Mouse (Mus musculus): ENCODE results near the gene Nsun3.

Gene Nsun3

DNA sequence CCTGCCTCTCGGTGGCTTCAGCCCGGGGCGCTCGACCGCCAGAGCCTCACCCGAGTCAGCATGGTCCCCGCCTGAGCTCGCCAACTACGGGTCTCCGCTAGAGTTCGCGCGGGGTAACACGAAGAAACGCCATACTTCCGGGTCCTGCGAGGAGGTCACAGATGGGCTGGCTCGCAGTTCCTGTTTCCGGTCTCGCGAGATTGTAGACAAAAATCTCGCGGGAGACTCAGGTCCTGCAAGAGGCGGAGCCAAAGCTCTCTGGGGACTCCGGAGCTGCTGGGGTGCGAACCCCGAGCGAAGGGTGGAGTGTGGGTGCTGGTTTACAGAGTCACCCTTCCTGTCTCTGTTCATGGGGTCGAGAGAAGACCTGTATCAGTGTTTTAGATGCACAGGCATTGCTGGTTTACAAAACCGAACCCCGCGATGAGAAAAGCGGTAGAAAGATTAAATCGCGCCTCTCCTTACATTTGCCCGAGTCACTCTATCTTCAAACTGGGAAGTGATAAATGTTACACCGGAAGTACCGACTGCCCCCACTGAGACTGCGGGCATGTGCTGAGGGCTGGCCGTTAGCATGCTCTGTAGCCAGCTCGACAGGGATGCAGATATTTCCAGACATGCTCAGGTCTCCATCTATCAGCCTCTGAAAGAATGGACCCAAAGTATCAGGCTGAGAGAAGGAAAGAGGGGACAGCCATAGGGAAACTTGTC, at the start of gene Nsun3:
Gene Nsun3, minus strand, starts transcription at position 198 of the 711 bp plus-strand sequence.
- peak; percentile 98 for DNase-seq (ENCODE audit: low read depth, low spot score)

DNA sequence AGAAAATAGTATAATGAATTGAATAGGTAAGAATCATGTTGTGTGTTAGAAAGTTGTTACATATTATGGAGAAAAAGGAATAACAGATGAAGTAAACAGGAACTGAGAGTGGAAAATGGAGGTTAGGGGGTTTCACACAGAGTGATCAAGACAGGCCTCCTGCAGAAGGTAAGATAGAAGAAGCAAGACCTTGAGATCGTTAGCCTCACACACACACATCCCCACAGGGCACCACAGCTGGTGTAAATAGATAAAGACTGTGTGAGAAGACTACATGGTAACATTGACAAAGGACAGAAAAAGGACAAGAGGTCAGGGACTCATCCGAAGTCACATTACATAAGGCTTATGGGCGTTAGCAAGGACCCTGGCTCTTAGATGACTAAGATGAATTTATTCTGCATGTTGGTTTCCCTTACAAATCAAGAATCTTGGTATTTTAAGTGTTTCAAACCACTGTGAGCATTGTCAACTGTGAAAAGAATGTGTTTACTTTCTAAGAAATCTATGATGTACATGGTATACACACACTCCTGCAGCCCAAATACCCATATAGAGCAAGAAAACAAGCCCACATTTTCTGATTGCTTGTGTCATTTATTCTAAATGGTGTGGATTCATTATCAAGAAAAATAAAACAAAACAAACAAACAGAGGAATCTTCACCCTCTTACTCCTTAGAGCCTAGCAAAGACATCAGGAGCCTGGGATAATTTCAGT, 47.6 kb upstream of the Nsun3 start:
- no peak for DNase-seq (ENCODE audit: low read depth, low spot score)

DNA sequence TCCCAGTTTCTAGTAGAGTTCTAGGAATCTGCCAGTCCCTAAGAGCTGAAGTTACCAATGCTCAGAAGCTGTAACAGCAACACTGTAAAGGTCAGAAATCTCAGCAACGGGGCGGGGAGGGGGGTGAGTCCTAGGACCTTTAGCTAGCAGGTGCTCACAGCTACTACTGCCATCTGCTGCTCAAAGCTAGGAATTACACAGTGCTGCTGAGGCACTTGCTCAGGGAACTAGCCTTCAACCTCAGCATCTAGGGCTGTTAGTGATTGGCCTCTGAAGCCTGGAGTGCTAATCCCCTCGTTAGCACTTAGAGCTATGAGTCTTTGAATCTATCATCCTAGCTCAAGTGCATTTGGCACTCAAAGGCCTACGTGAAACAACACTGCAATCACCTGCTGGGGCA, 45.9 kb upstream of the Nsun3 start:
- peak; percentile 59 for DNase-seq (ENCODE audit: low read depth, low spot score)

DNA sequence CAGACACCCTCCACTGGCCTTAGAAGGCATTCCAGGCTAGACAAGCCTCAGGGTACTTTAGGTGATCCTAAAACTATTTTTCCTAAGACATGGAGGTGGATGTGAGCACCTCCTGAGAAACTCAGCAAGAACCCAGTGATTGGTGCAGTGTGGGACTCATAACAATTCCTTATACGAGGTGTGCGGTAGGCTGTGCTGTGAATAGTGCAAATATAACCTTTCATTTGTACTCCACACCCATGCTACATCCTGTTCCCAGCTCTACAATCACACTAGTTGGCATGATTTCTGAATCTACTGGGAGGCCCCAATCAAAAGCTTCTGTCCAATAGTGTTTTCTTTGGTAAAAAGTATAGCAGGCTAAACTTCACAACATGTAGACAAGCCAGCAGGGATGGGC, 45.4 kb upstream of the Nsun3 start:
- DNase-seq (ENCODE audit: low read depth, low spot score) = no peak

DNA sequence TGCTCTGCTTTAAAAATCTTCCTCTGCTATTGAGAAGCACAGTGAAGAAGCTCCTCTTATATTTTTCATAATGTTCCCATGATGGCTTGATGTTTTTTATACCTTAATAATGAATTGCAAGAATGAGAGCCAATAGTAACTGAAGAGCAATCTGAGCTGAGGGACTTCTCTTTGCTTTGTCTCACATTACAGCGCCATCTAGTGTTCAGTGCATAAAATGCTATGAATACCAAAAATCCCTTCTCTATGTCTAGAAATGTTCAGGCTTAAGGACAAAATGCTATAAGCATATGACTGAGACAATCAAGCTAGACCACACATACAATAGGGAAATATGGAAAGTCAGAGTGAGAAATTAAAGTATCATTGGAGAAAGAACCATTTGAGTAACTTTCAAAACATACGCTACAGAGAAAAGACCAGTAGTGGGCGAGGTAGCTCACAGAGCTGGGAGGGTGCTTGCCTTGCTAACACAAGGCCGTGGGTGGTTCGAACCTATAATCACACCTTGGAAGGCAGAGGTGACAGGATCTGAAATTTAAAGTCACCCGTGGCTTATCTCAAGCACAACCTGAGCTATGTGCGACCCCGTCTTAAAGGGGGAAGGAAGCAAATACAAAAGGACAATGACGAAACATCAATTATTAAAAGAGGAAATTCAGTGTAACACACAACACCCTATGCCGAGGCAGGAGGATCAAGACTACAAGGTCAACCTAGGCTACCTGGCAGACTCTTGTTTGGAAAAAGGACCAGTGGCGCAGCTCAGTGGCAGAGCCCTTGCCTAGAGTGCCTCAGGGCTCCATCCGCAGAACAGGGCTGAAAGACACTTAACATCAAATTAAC, 39.8 kb upstream of the Nsun3 start:
- DNase-seq (ENCODE audit: low read depth, low spot score) = peak; percentile 55

DNA sequence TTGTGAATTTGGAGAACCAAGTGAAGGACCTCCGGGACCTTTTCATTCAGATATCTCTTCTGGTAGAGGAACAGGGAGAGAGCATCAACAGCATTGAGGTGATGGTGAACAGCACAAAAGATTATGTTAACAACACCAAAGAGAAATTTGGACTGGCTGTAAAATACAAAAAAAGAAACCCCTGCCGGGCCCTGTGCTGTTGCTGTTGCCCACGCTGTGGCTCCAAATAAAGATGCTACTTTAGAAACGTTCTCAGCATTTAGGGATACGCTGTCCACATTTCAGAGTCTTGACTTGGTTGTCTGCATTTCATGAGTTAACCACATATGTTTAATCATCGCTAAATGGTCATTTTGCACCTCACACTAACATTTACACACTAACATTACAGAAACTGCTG, 35.9 kb upstream of the Nsun3 start:
- DNase-seq (ENCODE audit: low read depth, low spot score) = no peak

DNA sequence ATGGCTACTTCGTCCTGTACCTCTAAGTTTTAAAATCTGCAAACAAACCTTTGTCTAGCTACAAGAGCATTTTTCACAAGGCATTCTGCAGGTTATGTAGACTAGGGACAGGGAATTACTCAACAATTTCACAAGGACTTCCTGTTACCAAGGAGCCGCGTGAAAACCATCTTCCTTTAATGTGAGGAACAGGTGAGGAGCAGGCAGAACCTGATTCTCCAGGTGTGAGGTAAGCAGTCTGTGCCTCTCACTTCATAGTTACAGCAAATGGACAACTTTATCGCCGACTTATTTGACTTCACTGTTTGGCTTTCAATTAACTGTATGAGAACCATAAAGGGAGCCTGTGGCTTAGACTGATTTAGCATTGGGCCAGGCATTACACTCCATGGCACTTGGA, 27.9 kb upstream of the Nsun3 start, which contains the start of gene Stx19:
Gene Stx19, plus strand, starts transcription at position 186 of the 400 bp plus-strand sequence.
- DNase-seq (ENCODE audit: low read depth, low spot score) = no peak

DNA sequence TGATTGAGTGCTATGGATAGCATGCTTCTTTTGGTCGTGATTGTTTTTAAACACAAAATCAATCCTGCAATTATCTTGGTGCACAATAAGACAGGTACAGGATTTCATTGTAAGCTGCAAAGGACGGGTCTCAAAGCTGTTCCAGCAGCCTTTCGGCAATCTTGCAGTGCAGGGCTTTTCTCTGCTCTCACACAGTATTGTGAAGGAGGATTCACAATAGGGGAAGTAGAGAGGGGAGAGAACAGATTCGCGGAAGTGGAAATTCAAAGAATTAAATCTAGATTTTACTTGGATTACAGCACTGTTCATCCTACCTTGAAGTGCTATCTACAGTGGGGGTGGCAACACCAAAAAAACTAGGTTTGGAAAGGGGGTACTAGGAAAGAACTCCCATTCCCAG, 27.2 kb upstream of the Nsun3 start:
- DNase-seq (ENCODE audit: low read depth, low spot score) = no peak

DNA sequence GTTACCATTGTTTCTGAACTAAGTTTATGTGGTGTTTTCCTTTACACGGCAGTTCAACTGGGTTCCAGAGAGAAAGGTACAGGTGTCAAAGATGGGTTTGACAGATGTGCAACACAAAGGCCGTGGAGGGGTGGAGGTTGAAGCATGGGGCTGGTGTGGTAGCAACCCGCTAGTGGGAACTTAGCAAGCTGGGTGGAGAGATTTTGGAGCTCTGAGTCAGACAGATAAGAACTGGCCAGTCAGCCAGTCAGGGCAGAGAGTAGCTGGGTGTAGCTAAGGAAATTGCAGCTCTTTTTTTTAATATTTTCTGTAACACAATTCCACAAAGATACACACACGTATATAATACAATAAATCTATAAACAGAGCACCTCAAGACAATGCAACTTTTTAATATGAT, 24.2 kb upstream of the Nsun3 start:
- DNase-seq (ENCODE audit: low read depth, low spot score) = no peak

DNA sequence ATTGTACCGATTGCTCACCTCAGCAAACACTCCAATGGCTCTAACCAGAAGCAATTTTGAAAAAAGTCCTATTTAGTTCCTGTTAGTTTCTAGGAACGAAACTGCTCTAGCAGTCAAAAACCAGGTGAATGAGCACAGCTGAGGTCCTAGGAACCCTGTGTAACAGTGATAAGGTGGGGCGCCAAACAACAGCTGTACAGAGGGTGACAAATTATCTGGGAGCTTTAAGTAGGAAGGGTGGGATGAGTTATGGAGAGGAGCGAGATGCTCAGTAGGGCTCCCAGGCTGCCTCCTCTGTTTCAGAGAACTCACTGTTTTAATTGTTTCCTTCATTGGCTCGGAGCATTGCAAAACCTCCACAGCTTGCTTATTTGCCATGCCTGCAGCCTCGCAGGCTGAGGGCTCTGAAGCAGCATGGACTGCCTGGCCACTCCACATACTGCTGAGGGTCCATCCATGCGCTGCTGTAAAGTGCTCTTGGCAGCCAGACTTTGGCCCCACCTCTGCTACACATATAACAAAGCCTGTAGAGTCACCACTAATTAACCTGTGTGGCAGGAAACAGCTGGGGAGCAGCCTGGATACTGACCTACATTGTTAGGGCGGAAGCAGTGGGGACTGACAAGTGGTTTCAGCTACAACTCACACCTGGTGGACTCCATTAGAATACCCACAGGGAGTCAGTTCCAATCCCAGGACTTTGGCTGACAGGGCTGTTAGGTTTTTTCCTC, 20.8 kb upstream of the Nsun3 start:
- peak; percentile 52 for DNase-seq (ENCODE audit: low read depth, low spot score)

DNA sequence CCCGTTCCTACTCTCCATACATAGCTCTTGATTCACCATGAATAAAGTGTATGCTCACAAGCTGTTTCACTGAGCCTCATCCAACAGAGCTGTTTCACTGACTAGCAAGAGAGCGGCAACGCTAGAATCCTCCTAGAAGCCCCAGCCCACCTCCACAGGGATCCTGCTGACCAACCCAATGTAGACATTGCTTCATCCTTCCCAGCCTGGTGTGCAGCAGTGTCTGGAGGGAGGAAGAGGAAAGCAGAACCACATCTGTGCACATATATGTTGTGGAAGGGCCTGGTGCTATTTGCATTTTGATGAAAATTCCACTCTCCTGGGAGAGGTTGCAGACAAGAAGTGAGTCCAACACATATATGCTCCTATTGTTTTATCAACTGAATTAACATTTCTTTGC, 18.0 kb upstream of the Nsun3 start:
- DNase-seq (ENCODE audit: low read depth, low spot score) = no peak

DNA sequence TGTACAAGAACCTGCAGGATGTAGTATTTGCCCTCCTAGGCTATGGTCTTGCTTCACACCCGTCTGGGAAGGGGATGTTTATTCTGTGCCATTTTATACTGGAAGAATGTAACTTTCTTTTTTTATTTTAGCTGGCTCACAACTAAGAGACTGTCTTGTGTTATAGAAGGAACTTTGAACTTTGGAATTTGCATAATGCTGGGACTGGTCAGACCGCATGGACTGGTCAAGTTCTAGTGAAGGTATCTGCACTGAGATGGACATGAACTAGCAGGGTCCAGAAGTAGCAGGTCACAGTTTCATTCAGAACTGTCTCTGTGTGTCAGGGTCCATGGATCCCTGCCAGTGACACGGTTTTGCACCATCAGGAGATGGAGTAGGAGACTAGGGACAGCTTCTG, 13.2 kb upstream of the Nsun3 start:
- DNase-seq (ENCODE audit: low read depth, low spot score) = no peak

DNA sequence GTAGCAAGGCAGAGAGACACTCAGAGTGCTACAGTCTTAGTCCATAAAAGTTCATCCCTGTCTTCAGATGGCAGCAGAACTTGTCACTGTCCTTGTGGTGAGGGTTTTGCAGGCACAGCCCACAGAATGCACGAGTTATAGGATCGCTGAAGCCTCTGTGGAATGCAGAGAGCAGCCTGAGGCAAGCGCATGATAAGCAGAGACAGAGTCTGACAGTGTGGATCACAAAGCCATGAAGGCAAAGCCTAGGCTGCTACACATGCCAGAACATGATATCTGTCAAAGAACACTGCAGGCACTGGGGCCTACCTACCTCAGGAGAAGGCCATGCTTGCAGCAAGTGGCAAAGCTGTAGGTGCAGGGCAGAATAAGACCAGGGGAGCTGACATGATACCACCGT, 12.8 kb upstream of the Nsun3 start:
- peak; percentile 21 for DNase-seq (ENCODE audit: low read depth, low spot score)

DNA sequence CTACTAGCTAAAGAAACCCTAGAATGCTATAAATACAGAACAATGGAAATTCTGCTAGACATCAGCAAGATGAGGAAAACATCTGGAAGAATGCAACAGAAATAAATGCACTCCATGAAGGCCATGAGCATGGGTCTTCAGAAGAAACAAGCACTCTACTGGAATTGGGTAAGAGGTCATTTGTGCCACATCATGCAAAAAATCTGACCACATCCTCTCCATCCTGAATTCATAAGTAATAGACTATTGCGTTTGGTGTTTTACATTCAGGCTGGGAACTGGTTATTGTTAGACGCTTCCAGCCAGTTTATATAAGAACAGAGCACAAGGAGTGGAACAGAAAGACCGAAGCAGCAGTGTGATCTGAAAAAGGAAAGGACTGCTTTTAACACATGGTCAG, 12.2 kb upstream of the Nsun3 start:
- DNase-seq (ENCODE audit: low read depth, low spot score) = no peak

DNA sequence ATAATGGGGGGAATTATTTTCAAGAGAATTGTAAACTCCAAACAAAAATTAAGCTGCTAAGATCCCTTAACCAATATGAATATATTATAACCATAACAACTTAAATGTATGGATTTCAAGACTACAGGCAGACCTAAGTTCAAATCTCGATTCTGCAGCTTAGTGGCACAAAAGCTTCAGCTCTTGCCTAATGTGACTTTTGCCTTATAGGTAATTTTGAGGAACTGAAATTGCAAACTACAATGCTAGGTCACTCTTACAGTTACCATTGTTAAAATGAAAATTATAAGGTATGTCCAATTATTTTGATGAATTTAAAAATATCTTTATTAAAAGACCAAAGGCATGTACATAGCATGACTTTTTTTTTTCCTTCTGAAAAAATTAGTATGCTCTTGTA, 10.0 kb upstream of the Nsun3 start:
- no peak for DNase-seq (ENCODE audit: low read depth, low spot score)

DNA sequence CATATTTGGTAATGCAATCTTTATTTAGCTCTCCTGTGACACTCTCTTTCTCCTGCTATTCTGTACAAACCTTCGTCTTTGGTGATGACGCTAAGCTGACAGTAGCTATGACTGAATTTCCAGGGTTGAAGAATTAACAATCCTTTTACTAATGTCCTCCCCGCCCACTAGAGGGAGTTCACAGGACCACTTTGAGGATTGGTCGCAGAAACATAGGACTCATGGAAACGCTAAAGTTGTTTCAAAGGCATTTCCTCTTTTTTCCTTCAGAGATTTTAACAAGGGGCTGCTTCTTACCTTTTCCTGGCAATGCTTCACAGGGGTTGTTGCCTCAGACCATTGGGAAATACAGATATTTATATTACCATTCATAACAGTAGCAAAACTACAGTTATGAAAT, 4.4 kb downstream of the Nsun3 start:
- DNase-seq (ENCODE audit: low read depth, low spot score) = no peak

DNA sequence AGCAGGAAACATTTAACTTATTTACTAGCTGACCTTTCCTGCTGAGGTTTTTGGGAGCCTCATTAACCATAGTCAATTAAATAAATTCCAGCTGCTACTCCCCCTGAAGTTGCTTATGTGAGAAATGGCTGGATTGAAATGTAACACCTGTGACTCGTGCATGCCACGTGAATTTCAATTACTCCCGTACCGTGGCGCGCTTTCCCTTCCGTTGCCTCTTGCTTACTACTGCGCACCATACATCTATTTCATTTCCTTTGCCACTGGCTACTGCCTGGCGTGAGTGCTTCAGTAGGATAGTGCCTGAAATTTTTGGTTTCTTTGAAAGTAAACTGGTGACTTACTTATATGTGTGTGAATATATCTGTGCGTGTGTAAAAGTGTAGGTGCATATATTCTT, 8.3 kb downstream of the Nsun3 start:
- DNase-seq (ENCODE audit: low read depth, low spot score) = peak; percentile 61

DNA sequence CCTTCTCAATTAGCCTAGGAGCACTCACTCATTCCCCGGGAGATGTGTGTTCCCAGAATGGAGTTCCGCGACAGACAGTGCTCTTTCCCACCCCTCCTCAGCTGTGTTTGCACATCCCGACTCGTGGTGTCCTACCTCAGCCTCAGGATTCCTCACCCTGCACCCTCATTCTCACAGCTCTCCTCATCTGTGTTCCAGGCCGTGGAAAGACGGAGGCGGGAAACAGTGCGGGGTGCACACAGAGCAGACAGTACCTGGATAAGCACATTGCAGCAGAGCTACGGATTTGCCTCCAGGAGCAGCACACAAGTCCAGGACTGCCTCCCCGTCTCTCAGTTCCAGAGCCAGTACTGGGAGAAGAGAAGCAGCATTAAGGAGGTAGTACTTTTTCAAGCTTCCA, 10.6 kb downstream of the Nsun3 start:
- DNase-seq (ENCODE audit: low read depth, low spot score) = no peak

DNA sequence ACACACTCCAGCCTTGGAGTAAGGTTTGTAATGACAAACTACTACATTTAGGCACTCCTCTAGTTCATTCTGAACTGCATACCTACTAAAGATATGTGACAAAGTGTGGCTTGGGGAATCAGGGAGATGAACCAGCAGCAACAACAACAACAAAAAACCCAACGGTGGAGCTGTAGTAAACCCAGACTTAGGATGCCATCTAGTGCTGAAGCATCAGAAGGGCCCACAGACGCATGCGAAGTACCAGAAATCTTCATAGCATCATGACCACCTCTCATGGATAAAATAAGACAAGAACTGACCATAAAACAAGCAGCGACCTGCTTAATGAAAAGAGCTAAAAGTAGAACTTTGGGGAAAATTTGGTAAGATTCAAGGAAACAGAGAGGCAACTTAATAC, 13.2 kb downstream of the Nsun3 start:
- no peak for DNase-seq (ENCODE audit: low read depth, low spot score)

DNA sequence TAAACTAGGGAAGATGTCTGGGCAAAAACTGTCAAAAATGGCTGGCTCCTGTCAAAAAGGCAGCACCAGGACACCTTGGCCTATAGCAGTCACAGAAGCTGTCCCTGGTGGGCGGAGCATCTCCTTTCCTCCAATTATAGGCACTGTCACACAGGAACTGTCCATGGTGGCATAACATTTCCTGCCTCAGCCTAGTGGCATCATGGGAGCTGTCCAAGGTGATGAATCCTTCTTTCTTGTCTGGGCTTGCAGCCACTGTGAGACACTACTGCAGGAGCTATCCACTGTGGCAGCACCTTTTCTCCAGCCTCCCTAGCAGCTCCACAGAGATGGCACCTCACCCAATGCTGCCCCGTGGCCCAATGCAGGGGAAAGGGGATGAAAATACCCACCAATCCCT, 28.3 kb downstream of the Nsun3 start:
- DNase-seq (ENCODE audit: low read depth, low spot score) = peak; percentile 39

DNA sequence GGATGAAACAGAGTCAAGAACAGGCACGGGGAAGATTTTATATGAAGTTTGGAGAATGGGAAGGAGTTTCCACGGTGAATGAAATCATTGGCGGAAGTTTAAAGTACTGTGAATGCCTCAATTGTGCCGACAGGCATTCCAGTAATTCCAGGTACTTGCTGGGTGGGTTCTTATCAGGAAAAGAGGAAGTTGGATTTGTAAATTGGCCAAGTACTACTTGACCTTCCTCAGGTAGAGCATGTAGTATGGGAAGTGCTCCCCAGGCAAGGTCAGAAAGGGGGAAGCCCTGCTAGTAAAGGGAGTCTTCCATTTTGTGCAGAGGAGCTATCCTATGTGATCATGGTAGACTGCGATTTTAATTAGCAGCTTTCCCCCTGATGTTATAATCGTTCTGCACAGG, 31.3 kb downstream of the Nsun3 start:
- no peak for DNase-seq (ENCODE audit: low read depth, low spot score)

DNA sequence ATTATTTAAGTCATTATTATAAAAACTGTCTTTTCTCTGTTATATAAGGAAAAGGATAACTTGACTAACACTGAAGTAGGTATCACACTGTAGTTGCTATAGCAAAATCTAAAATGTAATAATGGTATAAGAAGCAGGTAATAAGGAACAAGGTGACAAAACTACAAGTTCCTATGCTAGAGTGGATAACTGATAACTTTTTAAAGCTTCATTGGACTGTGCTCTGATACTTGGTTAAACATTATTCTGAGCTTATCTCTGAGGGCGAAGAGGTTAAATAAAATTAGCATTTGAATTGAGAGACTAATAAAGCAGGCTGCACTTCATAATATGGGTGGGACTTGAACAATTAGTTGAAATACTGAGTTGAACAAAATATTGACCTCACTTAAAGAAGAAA, 33.0 kb downstream of the Nsun3 start:
- no peak for DNase-seq (ENCODE audit: low read depth, low spot score)

Measured in forelimb bud, embryonic 11.5 days (tissue).